In genomic region chr5:104385521-104385920, GRCm38 (mm10) we compare ENCODE assay signal across 22 mouse cellular contexts.
"Had no signal": no experiment of that assay in that cellular context is flagged by ENCODE, and none has a peak within 500 bp of the region (broad histone marks: within the 10 kb centered on the region; RNA-seq: fewer than 3 reads in every experiment).

No protein-coding gene starts in this region.

- DNase-seq: liver, embryonic 13.5 days; liver, postnatal 0 days; lung, adult 2 months; lung, postnatal 14 days; lung, postnatal 36 days; retina, postnatal 1 day; right cerebral cortex, adult 18-20 months; right cerebral cortex, postnatal 25 days; right cerebral cortex, postnatal 4 days; spleen, adult 18-20 months; thymus, adult 18-20 months; thymus, postnatal 14 days; thymus, postnatal 36 days had no signal

- H3K27me3 ChIP-seq: liver, embryonic 13.5 days; liver, embryonic 15.5 days; lung, embryonic 15.5 days; megakaryocyte, embryonic 14.5 days; midbrain, embryonic 13.5 days; midbrain, embryonic 15.5 days; neural tube, embryonic 12.5 days; stomach, embryonic 15.5 days had no signal

- H3K4me3 ChIP-seq: liver, embryonic 13.5 days; liver, embryonic 15.5 days; lung, embryonic 15.5 days; megakaryocyte, embryonic 14.5 days; midbrain, embryonic 13.5 days; midbrain, embryonic 15.5 days; neural tube, embryonic 12.5 days; stomach, embryonic 15.5 days had no signal

- H3K27ac ChIP-seq: liver, embryonic 13.5 days; liver, embryonic 15.5 days; lung, embryonic 15.5 days; macrophage; midbrain, embryonic 13.5 days; midbrain, embryonic 15.5 days; neural tube, embryonic 12.5 days; stomach, embryonic 15.5 days; stomach, postnatal 0 days had no signal

- H3K36me3 ChIP-seq: liver, embryonic 13.5 days; liver, embryonic 15.5 days; lung, embryonic 15.5 days; midbrain, embryonic 13.5 days; midbrain, embryonic 15.5 days; neural tube, embryonic 12.5 days; stomach, embryonic 15.5 days had no signal

- H3K4me1 ChIP-seq: liver, embryonic 13.5 days; liver, embryonic 15.5 days; lung, embryonic 15.5 days; megakaryocyte, embryonic 14.5 days; midbrain, embryonic 13.5 days; midbrain, embryonic 15.5 days; neural tube, embryonic 12.5 days; stomach, embryonic 15.5 days had no signal
